Mouse (Mus musculus): ENCODE results near the gene Cfap65. TPM values are rescaled to one million over a fixed set of nuclear protein-coding genes. Genes with fewer than 3 reads are reported as not detected.

The Cfap65 gene
- total RNA-seq, 2 experiments from 2014 or later: not detected

DNA sequence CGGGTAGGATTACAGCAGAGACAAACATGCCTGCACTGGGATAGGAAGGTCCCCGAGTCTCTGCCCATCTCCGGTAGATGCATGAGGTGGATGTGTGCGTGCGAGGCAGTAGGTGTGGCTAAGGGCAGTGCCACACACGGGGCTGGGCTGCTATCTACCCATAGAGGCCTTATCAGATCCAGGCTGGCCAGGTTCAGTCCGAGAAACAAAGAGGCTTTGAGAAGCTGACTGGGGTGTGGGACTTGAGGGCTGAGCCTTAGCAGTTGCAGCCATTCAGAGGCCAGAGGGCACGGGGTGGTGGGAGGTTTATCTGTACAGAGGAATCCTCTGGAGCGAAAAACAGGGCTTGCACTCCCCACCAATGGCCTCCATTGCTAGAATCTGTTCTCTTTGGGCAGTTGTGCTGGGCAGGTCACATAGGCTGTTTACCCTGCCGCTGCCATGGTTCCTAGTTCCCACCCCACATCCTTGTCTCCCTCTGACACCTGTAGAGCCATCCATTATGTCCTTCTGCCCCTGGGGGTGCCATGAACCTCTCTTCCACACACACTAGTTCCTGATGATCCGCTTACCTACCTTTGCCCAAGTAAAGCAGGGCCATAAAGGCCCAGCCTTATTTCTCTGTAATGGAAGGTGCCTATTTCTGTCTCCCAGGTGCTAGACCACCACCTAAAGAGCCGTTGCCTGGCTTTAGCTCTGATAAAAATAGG is 6.4 kb upstream of the Cfap65 start:
- DNase-seq: no peak
- intact Hi-C loops (cut with DNase I): no loop called here

GRCm38 (mm10) chr1:74939762-74940161 is 4.4 kb upstream of the Cfap65 start:
- DNase-seq: no peak
- intact Hi-C loops (cut with DNase I): loop anchor here (5.0 kb wide), 1 partner anchor 493 kb away; no protein-coding TSS in a partner anchor

- DNase-seq: no peak
- intact Hi-C loops (cut with DNase I): loop anchor here (5.0 kb wide), 1 partner anchor 496 kb away; no protein-coding TSS in a partner anchor
Measured at GRCm38 (mm10) chr1:74936221-74936830, 927 bp upstream of the Cfap65 start.

DNA sequence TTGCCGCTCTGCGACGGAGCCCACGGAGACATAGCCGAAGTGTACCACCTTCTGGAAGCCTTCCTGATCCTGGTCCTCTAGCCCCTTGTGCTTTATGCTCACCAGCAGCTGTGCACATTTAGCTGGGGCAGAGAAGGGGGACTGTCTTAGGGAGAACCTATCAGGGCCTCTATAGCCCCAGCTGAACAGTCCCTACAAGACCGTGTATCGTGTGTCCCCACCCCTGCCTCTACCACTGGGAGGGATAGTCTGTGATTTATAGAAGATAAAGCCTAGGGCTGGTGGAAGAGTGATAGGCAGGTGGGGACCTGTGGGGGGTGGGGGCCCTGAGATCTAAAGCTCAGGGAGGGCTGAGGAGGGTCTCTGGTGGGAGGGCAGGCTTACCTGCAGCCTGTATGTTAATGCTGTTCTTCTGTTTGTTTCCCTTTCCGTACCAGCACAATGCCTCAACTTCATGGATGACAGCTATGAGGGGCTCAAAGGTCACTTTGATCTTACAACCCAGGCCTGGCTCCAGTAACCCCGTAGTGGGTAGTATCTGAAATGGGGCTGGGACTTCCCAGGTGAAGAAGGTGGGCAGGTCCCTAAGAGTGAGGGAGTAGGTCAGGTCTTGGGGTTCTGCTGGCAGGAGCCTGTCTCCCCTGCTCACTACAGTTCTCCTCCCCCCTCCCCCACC is 7.6 kb downstream of the Cfap65 start:
- DNase-seq: no peak
- intact Hi-C loops (cut with DNase I): loop anchor here (10.0 kb wide), 1 partner anchor 347 kb away; the partner anchor contains the start of gene Resp18

DNA sequence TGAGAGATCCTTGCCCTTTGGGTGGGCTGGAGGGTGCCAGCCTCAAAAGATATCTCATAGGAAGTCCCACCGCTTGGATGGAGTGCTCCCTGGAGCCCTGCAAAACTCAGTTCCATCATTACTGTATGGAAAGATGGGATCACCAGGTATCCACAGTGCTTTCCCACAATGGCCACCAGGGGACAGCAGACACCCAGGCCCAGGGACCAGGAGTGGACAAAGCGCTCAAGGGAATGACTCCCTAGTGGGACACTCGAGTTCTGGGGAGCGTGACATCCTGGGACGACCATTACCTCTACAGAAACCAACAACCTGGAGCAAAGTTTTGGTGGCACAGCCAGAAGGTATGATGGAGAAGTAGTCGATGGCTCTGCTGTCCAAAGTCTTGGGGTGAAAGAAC is 8.7 kb downstream of the Cfap65 start:
- DNase-seq: peak; percentile 38 to 44
- intact Hi-C loops (cut with DNase I): loop anchor here (1.0 to 10.0 kb wide), 2 partner anchors 91 to 348 kb away; partner anchors contain the start of gene Resp18

GRCm38 (mm10) chr1:74924464-74924863 is 10.9 kb downstream of the Cfap65 start:
- intact Hi-C loops (cut with DNase I): loop anchor here (10.0 kb wide), 1 partner anchor 350 kb away; the partner anchor contains the start of gene Resp18
- DNase-seq: no peak

DNA sequence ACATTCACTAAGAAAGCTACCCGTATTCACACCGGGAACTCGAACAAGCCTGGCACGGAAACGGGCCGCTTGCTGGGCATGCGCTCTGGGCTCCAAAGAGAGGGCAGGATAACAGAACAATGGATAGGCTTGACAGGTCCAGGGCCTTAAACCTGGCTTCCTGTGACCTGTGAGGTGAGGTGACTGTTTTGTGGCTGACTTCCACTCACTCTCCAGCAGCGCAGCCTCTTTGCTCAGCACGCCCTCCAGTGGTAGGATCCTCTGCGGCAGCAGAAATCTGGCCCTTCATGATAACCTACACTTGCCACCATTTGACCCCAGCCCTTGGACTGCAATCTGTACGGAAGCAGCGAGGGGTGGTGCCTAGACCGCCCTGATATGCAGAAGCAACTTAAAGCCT is 19.7 kb downstream of the Cfap65 start:
- no peak for DNase-seq
- intact Hi-C loops (cut with DNase I): no loop called here

- DNase-seq: no peak
- intact Hi-C loops (cut with DNase I): no loop called here
Measured at GRCm38 (mm10) chr1:74902191-74902590, 33.2 kb downstream of the Cfap65 start.

DNA sequence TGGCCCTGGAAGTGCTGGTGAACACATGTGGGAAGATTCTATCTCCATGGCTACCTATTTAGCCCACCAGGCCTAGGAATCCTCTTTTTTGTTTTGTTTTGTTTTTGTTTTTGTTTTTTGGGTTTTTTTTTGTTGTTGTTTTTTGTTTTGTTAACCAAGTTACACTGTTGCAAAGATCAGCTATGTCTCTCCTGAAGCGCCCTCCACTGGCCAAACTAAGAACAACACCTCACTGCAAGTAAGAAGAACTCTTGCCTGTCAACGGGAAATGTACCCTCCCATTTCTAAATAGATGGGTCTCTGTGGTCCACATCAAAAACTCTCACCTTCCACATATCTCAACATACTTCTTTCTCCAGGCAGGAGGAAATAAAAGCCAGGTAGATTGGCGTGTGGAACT is 33.7 kb downstream of the Cfap65 start:
- peak in 1 of 2 experiments; percentile 49 for DNase-seq
- intact Hi-C loops (cut with DNase I): loop anchor here (2.0 kb wide), 1 partner anchor 19 kb away; no protein-coding TSS in a partner anchor

DNA sequence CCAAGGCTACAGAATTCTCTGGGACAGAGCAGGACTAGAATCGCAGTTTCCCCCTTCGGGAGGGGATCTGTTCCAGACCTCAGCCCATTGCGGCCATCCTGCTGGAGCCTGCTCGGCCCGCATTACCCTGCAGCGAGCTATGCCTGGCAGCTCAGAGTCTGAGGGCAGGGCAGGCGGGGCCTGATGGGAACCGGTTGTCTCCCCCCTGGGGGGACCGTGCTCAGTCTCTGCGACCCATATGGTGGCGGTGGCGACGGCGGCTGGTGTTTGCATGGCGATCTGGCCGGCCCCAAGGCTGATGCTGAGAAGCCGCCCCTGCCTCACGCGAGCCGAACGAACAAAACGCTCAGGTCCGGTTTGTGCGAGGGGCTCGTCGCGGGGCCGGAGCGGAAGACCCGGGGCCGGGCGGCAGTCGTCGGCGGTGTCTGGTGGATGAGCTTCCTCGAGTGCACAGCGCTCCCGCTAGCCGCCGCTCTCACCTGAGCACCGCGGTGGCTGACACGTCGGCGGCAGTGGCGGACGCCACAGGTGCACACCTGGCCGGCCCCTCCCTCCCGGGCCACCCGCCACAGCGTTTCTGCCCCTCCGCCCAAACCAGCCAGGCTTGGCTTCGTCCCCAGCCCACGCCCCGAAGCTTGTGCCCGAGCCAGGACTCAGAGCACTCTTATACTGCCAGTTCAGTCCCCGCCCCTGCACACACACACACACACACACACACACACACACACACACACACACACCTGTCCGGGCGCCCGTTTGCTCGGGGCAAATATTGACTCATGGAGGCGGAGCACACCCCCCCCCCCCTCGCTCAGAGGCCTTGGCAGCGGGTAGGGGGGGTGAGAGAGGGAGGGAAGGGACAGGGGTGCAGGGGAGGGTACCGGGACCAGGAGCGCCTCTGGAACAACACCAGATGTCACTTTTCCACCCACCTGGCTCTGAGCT is 34.8 kb downstream of the Cfap65 start:
- intact Hi-C loops (cut with DNase I): loop anchor here (2.0 kb wide), 1 partner anchor 18 kb away; no protein-coding TSS in a partner anchor
- DNase-seq: no peak

- intact Hi-C loops (cut with DNase I): no loop called here
Measured at GRCm38 (mm10) chr1:74898656-74899431, 36.6 kb downstream of the Cfap65 start.

GRCm38 (mm10) chr1:74897976-74898375 is 37.4 kb downstream of the Cfap65 start:
- no peak for DNase-seq
- intact Hi-C loops (cut with DNase I): no loop called here

More at GRCm38 (mm10) chr1:74898656-74899431, 36.6 kb downstream of the Cfap65 start:
- no peak for DNase-seq

DNA sequence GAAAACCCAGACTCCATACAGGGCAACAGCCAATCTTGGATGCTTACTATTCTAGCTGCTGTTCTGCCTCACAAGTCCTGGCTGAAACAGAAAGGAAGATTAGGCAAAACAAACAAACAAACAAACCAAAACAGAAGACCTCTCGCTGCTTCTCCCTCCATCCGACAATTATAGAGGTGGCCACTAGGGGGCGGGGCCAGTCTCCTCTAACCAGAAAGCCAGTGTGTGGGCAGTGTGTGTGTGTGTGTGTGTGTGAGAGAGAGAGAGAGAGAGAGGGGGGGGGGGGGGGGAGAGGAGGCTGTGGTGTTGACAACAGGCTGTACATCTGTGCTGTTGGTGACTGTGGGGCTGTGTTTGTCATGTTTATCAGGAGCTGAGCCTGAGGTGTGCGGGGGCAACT is 40.4 kb downstream of the Cfap65 start:
- intact Hi-C loops (cut with DNase I): no loop called here
- peak; percentile 39 to 50 for DNase-seq

- intact Hi-C loops (cut with DNase I): no loop called here
- peak in 1 of 2 experiments; percentile 32 for DNase-seq
Measured at GRCm38 (mm10) chr1:74893134-74893855, 42.1 kb downstream of the Cfap65 start, which contains the start of gene Cryba2. TSS of gene Cryba2 (minus strand) at chr1:74893143.

DNA sequence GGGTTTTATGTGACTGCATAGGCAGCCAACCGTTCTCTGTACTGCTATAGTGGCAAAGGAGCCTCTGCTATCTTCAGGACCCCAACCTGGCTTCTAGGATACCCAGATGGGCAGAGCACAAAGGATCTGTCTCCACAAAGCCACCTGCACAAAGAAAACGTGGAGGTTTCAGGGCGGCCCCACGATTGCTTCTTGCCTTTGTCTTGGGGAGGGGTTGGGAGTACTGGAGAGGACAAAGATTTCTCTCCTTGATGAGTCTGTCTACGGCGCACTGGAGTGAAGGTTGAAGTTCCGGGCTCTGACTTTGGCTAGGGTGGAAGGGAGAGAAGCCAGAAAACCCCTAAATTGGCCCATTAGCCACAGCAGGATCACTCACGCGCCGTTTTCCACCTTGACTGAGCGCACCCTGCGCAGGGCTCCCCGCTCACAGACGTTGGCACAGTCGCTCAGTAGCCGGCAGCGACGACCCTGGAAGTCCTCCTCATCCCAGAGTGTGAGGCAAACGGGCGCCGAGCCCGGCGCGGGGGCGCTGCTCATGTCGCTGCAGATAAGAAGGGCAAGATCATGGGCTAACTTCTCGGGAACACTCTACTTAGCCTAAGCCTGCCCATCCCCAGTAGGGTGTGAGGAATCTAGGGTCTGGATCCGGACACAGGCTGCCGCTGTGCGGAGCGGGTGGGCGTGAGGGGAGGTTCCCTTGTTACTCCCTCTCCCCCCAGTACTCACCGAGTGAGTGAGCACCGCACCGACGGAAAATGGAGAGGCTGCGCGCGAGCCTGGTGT is 42.9 kb downstream of the Cfap65 start:
- no peak for DNase-seq
- intact Hi-C loops (cut with DNase I): no loop called here

- no peak for DNase-seq
- intact Hi-C loops (cut with DNase I): no loop called here
Measured at GRCm38 (mm10) chr1:74891513-74891912, 43.9 kb downstream of the Cfap65 start.

GRCm38 (mm10) chr1:74885369-74886042 is 49.9 kb downstream of the Cfap65 start, which contains the start of gene Fev:
TSS of gene Fev (minus strand) at chr1:74885419.
- intact Hi-C loops (cut with DNase I): no loop called here
- no peak for DNase-seq

Measured in heart, postnatal 36 days (tissue).